Mouse (Mus musculus): ENCODE data around the gene Pde10a. TPM values are rescaled to one million over a fixed set of nuclear protein-coding genes. Genes with fewer than 3 reads are reported as not detected.

Gene Pde10a
- total RNA-seq, 2 experiments from 2014 or later, result 3.5 to 7.9 TPM

GRCm38 (mm10) chr17:8581579-8581978 is 56.4 kb downstream of the Pde10a start:
- DNase-seq, result no peak

- DNase-seq, result peak; percentile 57
Measured at GRCm38 (mm10) chr17:8592427-8593277, 67.5 kb downstream of the Pde10a start.

GRCm38 (mm10) chr17:8597790-8598189 is 72.6 kb downstream of the Pde10a start:
- DNase-seq, result no peak

DNA sequence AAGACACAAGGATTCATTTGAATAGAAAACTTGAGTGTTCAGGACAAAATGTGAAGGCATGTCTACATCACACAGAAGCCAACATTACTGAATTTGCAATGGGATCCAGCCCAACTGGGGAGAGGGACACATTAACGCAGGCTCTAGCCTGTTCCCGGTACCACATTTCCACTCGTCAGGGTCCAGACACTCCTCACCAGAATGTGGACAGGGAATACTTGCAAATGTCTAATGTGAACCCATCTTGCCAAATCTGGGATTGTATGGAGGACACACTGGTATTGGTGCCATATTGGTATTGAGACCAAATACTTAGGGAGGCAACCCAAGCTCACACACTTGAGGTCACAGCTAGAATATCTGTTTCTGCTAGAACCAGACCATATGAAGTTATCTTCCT is 77.8 kb downstream of the Pde10a start:
- DNase-seq, result no peak

DNA sequence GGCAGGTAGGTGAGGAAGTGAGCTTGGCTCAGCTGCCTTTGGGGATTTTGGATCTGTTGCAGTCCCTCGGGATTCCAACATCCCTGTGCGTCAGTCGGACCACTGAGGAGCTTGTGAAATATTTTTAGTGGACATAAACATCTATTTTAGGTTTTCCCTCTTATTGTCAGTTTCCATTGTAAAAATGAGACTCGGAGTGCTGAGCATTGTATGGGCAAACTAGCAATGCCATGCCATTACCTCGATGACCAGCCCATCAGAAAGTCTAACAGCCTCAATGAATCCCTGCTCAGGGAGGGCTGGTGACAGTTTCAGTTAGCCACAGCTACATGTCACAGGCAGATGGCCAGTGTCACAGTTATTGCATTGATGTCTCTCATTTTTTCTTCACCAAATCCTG is 80.7 kb downstream of the Pde10a start:
- no peak for DNase-seq

DNA sequence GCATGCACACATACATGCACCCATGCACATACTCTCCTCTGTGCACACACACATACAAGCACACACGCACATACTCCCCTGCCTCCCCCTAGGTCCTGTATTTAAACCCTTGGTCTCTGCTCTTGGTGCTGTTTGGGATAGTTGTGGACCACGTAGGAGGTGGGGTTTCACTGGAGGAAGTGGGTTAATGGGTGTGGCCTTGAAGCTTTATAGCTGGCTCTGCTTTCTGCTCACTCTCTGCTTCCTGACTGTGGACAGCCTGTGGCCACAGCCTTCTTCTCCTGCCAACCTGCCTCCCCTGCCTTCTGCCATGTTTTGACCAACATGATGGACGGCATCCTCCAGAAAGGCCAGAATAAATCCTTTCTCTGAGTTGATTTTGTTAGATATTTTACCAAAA is 81.5 kb downstream of the Pde10a start:
- no peak for DNase-seq

- no peak for DNase-seq
Measured at GRCm38 (mm10) chr17:8611916-8612315, 86.7 kb downstream of the Pde10a start.

DNA sequence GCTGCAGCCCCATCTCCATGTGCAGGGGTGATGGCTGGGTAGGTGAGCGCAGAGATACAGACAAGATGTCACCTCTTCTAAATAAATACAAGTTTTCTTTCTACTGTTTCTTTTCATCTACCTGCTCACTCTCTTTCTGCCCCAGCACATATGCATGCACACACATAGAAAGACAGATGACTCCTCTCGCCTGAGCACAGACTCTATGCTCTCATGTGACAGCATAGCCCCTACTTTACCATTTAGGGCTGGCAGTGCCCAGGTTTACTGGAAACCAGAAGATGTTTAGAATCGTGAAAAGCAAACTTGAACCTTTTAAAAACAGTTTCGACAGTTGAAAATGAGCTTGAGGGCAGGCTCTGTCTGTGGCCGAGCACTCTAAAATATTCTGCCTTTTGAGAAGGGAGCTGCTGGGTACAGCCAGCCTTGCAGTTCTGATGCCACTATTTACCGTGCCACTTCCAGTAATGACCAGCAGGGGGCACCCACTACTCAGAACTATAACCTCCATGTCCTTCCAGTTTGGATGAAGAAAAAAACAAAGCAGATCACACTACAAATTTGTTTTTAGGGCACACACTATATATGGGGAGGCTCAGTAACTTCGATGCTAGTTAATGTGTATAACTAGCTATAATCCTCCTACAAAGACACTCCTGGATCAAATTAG is 88.8 kb downstream of the Pde10a start:
- peak; percentile 28 for DNase-seq

DNA sequence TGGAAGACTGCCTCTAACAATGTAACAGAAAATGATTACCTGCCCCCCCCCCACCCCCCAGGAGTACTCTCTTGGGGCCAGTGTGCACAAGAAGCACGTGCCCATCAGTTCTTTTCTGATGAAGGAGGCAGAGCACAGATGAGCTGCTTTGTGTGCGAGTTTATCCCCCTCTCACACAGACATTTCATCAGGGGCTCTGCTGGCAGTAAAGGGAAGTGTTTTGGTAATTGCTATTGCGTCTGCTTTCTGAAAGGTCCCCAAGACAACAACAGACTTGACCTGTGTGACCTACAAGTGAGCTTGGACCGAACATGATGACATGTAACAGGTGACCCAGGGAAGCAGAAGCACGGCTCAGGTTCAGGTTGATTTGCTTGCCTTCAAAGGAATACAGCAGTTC is 95.2 kb downstream of the Pde10a start:
- DNase-seq, result no peak

- DNase-seq, result peak; percentile 46
Measured at GRCm38 (mm10) chr17:8621105-8621504, 95.9 kb downstream of the Pde10a start.

DNA sequence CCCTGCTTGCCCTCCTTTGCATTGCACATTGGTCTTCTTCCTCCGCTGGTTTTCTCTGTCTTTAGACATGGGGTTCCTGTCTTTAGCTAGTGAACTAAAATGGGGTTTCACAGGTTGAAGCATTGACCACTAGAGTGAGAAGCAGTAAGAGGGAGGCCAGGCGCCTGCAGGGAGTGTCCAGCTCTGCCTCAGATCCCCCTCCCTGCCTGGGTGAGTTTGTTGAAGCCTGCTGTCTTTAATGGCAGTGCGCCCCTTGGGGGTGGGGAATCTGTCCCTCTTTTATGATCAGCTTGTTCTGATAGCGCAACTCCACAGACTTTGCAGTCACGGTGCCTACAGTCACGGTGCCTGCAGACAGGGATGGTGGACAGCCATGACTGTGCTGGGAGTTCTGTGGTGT is 96.7 kb downstream of the Pde10a start:
- DNase-seq, result no peak

DNA sequence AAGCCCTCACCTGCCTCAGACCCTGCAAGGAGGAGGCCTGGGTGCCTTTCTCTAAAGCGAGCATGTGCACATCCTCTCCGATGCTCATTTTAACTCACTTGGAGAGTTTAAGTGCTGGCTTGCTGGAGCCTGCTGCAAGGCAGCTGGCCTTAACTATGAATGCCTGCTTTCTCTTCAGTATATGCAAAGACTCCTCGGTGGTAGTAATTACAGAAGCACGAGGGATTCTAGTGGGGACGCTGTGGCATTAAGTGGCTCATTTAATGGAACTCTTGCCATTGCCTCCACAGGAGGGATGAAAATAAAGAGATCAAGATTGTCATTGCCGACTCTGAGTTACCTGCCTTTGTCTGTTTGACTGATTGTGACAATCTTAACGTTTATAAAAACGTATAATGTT is 101.2 kb downstream of the Pde10a start:
- no peak for DNase-seq

DNA sequence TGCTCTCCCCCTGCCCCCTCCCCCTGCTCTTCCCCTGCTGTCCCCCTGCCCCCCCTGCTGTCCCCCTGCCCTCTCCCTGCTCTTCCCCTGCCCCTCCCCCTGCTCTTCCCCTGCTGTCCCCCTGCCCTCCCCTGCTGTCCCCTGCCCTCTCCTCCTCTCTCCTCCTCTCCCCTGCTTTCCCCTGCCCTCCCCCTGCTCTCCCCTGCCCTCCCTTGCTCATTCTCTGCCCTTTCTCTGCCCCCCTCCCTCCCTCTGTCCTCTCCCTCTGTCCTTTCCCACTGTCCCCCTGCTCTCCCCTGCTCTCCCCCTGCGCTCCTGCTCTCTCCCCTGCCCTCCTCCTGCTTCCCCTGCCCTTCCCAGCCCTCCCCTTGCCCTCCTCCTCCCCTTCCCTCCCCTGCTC is 106.5 kb downstream of the Pde10a start:
- no peak for DNase-seq

- no peak for DNase-seq
Measured at GRCm38 (mm10) chr17:8633596-8633995, 108.4 kb downstream of the Pde10a start.

- DNase-seq, result peak; percentile 28
Measured at GRCm38 (mm10) chr17:8634476-8634875, 109.3 kb downstream of the Pde10a start.

DNA sequence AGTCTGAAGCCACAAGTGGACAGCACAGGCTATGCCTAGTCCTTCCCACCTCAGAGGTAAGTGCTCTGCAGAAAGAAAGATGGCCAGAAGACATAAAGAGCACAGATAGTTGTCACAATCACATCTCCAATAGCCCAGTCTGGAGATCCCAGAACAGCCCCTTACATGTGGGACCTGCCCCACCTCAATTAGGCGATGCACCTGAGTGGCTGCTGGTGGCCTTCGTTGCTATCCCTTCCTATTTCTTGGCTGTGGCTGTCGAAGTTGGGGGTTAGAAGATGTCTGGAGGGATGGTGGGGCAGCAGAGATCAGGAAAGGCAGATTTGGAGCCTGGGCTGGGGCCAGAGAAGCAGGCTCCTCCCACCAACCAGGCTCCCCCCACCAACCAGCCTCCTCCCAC is 111.1 kb downstream of the Pde10a start:
- no peak for DNase-seq

DNA sequence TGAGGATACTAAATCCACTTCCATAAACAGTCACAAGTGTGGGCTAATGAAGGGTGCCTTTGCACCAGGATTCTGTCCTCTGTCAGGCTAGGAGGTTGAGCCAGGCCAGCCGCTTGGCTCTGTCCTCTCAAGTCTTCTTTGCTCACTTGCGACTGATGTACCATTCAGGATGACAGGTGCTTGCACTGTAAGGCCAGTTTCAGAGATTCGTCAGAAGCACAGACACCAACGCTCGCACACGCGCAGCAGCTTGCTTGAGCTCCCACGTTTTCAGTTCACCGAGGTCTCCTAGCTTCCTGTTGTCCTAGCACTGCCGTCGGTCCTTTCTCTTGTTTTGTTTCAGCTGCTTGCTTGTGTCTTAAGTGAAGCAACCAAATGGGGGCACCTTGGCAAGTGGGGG is 111.5 kb downstream of the Pde10a start:
- DNase-seq, result no peak

DNA sequence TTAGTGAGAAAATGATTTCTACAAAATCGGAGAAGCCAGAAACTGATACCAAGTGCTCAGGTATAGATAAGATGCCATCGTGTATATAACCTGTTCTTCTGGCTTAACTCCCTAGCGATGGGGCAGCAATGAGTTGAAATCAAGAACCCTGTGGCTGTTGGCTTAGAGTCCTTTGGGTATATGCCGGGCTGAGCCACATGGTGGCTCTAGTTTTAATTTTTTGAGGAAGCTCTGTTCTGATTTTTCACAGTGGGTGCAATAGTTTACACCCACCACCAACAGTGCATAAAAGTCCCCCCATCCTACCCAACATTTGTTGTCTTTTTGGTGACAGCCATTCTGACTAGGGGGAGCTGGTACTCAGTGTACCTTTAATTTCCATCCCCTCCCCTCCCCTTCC is 112.0 kb downstream of the Pde10a start:
- no peak for DNase-seq

GRCm38 (mm10) chr17:8639703-8640380 is 114.7 kb downstream of the Pde10a start:
- DNase-seq, result no peak

GRCm38 (mm10) chr17:8640741-8641480 is 115.7 kb downstream of the Pde10a start:
- DNase-seq, result no peak

GRCm38 (mm10) chr17:8641491-8641890 is 116.3 kb downstream of the Pde10a start:
- no peak for DNase-seq

GRCm38 (mm10) chr17:8642356-8642755 is 117.2 kb downstream of the Pde10a start:
- no peak for DNase-seq
